Mouse (Mus musculus) stomach, postnatal 0 days (tissue): Measurements from ENCODE around the gene Vmn2r79. TPM values are rescaled to one million over a fixed set of nuclear protein-coding genes. Genes with fewer than 3 reads are reported as not detected.
"Not testable (repeated sequence)": the region's sequence is repeated elsewhere in the genome, so short reads cannot be mapped to it uniquely, and the experiment has no call there.

ENCODE experiments used
- ATAC-seq: fragments of 200-750 bp; cut with Nextera tagmentation; 2 replicates; pipeline ENCODE4 v1.8.0; 2017; ENCODE audit not compliant: low FRiP score, low TSS enrichment
- DNase-seq: peaks from one replicate; pipeline ENCODE4 v3.0.0-alpha.2; 2016; ENCODE audit warnings: low spot score
- H3K27ac ChIP-seq: fragments of 300-500 bp; sonication (generic); replicated peaks from 2 replicates; pipeline ENCODE4 v1.5.1; 2014; ENCODE audit warnings: mild to moderate bottlenecking, control low read depth
- H3K27me3 ChIP-seq: fragments of 300-500 bp; sonication (generic); 2 replicates; pipeline ENCODE4 v1.6.1; 2014; ENCODE audit warnings: low read length; ENCODE audit not compliant: control insufficient read depth, insufficient read depth
- H3K36me3 ChIP-seq: fragments of 300-500 bp; sonication (generic); 2 replicates; pipeline ENCODE4 v1.6.1; 2014; ENCODE audit warnings: low read length, mixed read lengths; ENCODE audit not compliant: control insufficient read depth, insufficient read depth
- H3K4me1 ChIP-seq: fragments of 300-500 bp; sonication (generic); replicated peaks from 2 replicates; pipeline ENCODE4 v1.6.1; 2014; ENCODE audit warnings: antibody characterized with exemption; ENCODE audit not compliant: control insufficient read depth, insufficient read depth
- H3K4me2 ChIP-seq: fragments of 300-500 bp; sonication (generic); replicated peaks from 2 replicates; pipeline ENCODE4 v1.6.1; 2014; ENCODE audit warnings: low read depth, mild to moderate bottlenecking, control low read depth, moderate library complexity
- H3K4me3 ChIP-seq: fragments of 300-500 bp; sonication (generic); 2 replicates; pipeline ENCODE4 v1.5.1; 2014; ENCODE audit warnings: low read depth, low read length, control low read depth
- H3K9ac ChIP-seq: fragments of 300-500 bp; sonication (generic); 2 replicates; pipeline ENCODE4 v1.6.1; 2014; ENCODE audit warnings: mild to moderate bottlenecking, low read length, control low read depth, mixed read lengths
- H3K9me3 ChIP-seq: fragments of 300-500 bp; sonication (generic); 2 replicates; pipeline ENCODE4 v1.6.1; 2016; ENCODE audit warnings: low read length; ENCODE audit not compliant: control insufficient read depth
- CTCF ChIP-seq: IDR thresholded peaks from 2 replicates; pipeline ENCODE4 v1.5.1; 2016; ENCODE audit warnings: antibody characterized with exemption, low read depth, mild to moderate bottlenecking, moderate library complexity
- EP300 ChIP-seq: optimal IDR thresholded peaks from 2 replicates; pipeline ENCODE3; 2016; ENCODE audit warnings: antibody characterized with exemption
- WGBS: fragments of 180-500 bp; shearing (Covaris S2); extraction: QIAGEN DNeasy Blood & Tissue Kit; methylation state at CpG from one replicate; pipeline ENCODE4 v1.1.7; 2014; 5-methylcytosine and 5-hydroxymethylcytosine counted together
- polyA plus RNA-seq: library from polyadenylated mRNA; unstranded; fragments of >200 nt; fragmentation: Nextera tagmentation; extraction: Ambion mirVana; gene quantifications from 2 replicates; pipeline ENCODE4 v1.2.1, GENCODE M21; 2015

The Vmn2r79 gene
- 0.01 TPM in 1 of 2 replicates, not detected in the other for polyA plus RNA-seq

DNA sequence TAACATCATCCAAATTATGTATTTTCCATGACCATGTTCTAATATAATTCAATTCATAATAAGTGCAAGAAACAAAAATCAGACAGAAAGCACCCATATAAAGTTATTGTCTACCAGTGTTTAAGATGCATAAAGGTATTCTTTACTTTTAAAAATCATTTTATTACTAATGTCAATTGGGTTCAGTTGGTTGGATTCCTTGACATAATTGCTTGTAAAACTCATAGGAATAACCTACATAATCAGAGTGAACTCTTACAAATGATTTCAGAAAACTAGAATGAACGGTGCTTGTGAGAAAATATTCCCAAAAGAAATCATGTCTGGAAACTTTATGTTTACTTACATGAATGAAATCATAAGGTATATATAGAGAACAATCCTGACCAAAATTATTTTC lies at the start of gene Vmn2r79:
Gene Vmn2r79 (plus strand): TSS at position 301 of the 400 bp plus-strand sequence.
- H3K36me3 ChIP-seq, H3K27me3 ChIP-seq, ATAC-seq, H3K4me2 ChIP-seq, H3K9ac ChIP-seq, DNase-seq, H3K9me3 ChIP-seq, H3K4me1 ChIP-seq, H3K27ac ChIP-seq, H3K4me3 ChIP-seq: not testable (repeated sequence)
- WGBS = 73% methylated on average over 1 of the region's 1 CpGs

DNA sequence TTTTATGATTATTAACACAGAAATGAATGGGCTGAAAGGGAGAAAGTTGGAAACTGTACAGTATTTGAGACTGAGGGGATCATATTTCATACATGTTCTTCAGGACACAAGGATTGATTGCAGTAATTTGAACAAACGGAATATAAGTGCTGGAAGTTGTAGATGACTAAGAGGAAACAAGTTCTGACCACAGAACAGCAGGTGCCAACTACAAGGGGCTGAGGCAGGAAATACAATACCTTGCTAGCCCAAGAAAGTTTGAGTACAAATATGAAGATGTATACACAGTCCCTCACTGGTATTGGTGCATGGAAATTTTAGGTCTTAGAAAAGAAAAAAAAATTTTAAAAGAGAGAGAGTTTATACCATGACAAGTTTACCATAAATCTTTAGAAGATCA lies 1.2 kb upstream of the Vmn2r79 start:
- no peak for DNase-seq

DNA sequence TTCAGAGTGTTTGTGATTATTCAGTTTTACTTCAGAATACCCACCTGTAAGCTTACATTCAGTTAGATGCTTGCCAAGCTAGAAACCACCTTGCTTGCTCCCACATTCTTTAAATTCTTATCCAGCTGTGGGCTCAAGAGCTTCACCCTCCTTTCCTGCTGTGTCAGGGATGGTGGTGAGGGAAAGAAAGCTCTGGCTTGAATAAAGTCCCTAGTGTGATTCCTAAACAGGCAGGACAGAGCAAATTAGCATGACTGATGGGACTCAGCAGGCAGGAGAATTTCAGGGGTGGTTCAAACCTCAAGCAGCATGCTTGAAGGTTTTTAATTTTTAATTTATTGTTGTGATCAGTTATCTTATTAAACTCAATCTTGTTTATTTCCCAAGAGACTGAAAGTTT lies 30.6 kb downstream of the Vmn2r79 start:
- not testable (repeated sequence) for H3K9ac ChIP-seq, H3K36me3 ChIP-seq, H3K4me2 ChIP-seq, ATAC-seq, H3K4me3 ChIP-seq, H3K4me1 ChIP-seq, DNase-seq, H3K27me3 ChIP-seq, H3K9me3 ChIP-seq, H3K27ac ChIP-seq

More for the DNA sequence above, 1.2 kb upstream of the Vmn2r79 start:
- TF ChIP-seq CTCF (no peak), EP300 (no peak)
- Histone ChIP-seq H3K27ac (no peak overlapping the region), H3K27me3 (no peaks in the 10 kb centered on the region), H3K36me3 (no peaks in the 10 kb centered on the region), H3K9ac (no peak overlapping the region), H3K4me2 (no peak overlapping the region), H3K9me3 (no peaks in the 10 kb centered on the region), H3K4me1 (no peaks in the 10 kb centered on the region), H3K4me3 (no peak overlapping the region)
- no peak for ATAC-seq
- 47% methylated on average over 1 of the region's 1 CpGs for WGBS

DNA sequence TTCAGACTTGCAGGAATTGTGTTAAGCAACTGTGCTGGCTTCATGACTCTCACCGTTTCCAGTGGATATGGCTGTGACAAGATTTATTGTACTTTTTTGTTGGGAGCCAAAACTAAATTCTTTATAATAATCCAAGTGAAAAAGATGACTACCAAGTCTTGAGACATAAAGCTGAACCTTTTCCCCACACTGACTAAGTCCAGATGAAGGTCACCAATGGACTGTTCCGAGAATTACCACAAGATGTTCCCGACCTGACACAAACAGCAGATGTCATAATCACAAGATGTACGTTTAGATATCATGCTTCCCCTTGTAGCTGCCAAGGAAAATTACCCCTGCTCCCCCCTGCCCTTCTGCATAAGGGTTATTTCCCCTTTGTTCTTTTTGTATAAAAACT lies 67.7 kb downstream of the Vmn2r79 start:
- no peaks in the 10 kb centered on the region for H3K4me1 ChIP-seq
- no peak overlapping the region for H3K4me2 ChIP-seq
- H3K9me3 ChIP-seq = no peaks in the 10 kb centered on the region
- no peaks in the 10 kb centered on the region for H3K36me3 ChIP-seq
- no peak overlapping the region for H3K9ac ChIP-seq
- DNase-seq = no peak
- 66% methylated on average over 4 of the region's 4 CpGs for WGBS
- ATAC-seq = no peak
- no peak overlapping the region for H3K27ac ChIP-seq
- no peak for TF ChIP-seq EP300
- TF ChIP-seq CTCF = no peak
- no peaks in the 10 kb centered on the region for H3K27me3 ChIP-seq
- H3K4me3 ChIP-seq = no peak overlapping the region

Other genes starting within 250 kb of the Vmn2r79 start
- 0.02 and 0.07 TPM in 2 replicates for gene Folh1, start 220.2 kb upstream of the Vmn2r79 start, polyA plus RNA-seq
- gene Vmn2r77, start 201.1 kb upstream of the Vmn2r79 start, polyA plus RNA-seq = not detected in 2 replicates
- 0.01 TPM in 1 of 2 replicates, not detected in the other for gene Vmn2r78, start 81.0 kb upstream of the Vmn2r79 start, polyA plus RNA-seq
- gene Nox4, start 250.0 kb downstream of the Vmn2r79 start, polyA plus RNA-seq = 1.6 and 1.7 TPM in 2 replicates